Mouse (Mus musculus) stomach, postnatal 0 days (tissue): ENCODE measurements around the gene Mrtfa.

Source experiments
- CTCF ChIP-seq: IDR thresholded peaks from 2 replicates; pipeline ENCODE4 v1.5.1; 2016; ENCODE audit warnings: antibody characterized with exemption, low read depth, mild to moderate bottlenecking, moderate library complexity
- EP300 ChIP-seq: optimal IDR thresholded peaks from 2 replicates; pipeline ENCODE3; 2016; ENCODE audit warnings: antibody characterized with exemption

DNA sequence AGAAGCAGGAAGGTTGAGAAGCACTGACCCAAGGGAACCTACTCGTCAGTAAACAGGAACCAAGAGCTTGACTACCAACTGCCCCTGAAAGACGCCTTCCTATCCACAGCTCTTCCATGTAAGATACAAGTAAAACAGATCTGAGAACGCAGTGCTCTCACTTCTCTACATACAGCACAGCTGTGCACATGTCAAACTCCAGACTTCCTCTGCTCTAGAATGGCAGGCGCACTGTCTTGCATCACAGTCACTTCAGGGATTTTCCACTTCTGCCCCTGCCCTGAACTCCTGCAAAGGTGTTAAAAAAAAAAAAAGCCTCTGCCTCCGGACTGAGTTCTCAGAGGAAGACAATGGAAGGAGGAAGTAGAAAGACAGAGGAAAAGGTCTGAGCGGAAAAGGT lies 78.0 kb downstream of the Mrtfa start:
- no peak for TF ChIP-seq CTCF
- no peak for TF ChIP-seq EP300
